Mouse (Mus musculus) monocyte, adult 2 months (primary cell): ENCODE data around the gene Cpsf3.

Experiments
- DNase-seq, 2 experiments: peaks; one replicate each; pipeline ENCODE4 v3.0.0; 2022; ENCODE audit warnings: low spot score in 2 of 2, low read depth in 1 of 2

Gene Cpsf3

GRCm38 (mm10) chr12:21284761-21285441, at the start of gene Cpsf3:
Gene Cpsf3 (plus strand): TSS chr12:21285391.
- no peak for DNase-seq

GRCm38 (mm10) chr12:21241965-21242364, 43.2 kb upstream of the Cpsf3 start:
- no peak for DNase-seq

GRCm38 (mm10) chr12:21244375-21244960, 40.7 kb upstream of the Cpsf3 start:
- no peak for DNase-seq

GRCm38 (mm10) chr12:21247711-21248392, 37.3 kb upstream of the Cpsf3 start:
- no peak for DNase-seq

GRCm38 (mm10) chr12:21260494-21261256, 24.5 kb upstream of the Cpsf3 start:
- no peak for DNase-seq

GRCm38 (mm10) chr12:21261521-21261920, 23.7 kb upstream of the Cpsf3 start:
- no peak for DNase-seq

- no peak for DNase-seq
Measured at GRCm38 (mm10) chr12:21263256-21263655, 21.9 kb upstream of the Cpsf3 start.

GRCm38 (mm10) chr12:21264241-21264640, 20.9 kb upstream of the Cpsf3 start:
- no peak for DNase-seq

GRCm38 (mm10) chr12:21264970-21265369, 20.2 kb upstream of the Cpsf3 start:
- DNase-seq = no peak

- DNase-seq = no peak
Measured at GRCm38 (mm10) chr12:21265501-21265900, 19.7 kb upstream of the Cpsf3 start.

- DNase-seq = no peak
Measured at GRCm38 (mm10) chr12:21265946-21266783, 19.0 kb upstream of the Cpsf3 start.

- no peak for DNase-seq
Measured at GRCm38 (mm10) chr12:21266784-21267098, 18.4 kb upstream of the Cpsf3 start.

- no peak for DNase-seq
Measured at GRCm38 (mm10) chr12:21268083-21268616, 17.0 kb upstream of the Cpsf3 start.

GRCm38 (mm10) chr12:21274446-21274845, 10.7 kb upstream of the Cpsf3 start:
- no peak for DNase-seq

- no peak for DNase-seq
Measured at GRCm38 (mm10) chr12:21277352-21277864, 7.8 kb upstream of the Cpsf3 start.

- no peak for DNase-seq
Measured at GRCm38 (mm10) chr12:21285508-21286242, 484 bp downstream of the Cpsf3 start.

GRCm38 (mm10) chr12:21286243-21286622, 1.0 kb downstream of the Cpsf3 start, which contains the start of gene Itgb1bp1:
Gene Itgb1bp1 (minus strand): TSS chr12:21286284.
- DNase-seq = peak; percentile 94 to 97

GRCm38 (mm10) chr12:21286712-21287650, 1.8 kb downstream of the Cpsf3 start:
- DNase-seq = peak in 1 of 2 experiments; percentile 15
